Mouse (Mus musculus): ENCODE results near the gene Neb.

Neb gene

DNA sequence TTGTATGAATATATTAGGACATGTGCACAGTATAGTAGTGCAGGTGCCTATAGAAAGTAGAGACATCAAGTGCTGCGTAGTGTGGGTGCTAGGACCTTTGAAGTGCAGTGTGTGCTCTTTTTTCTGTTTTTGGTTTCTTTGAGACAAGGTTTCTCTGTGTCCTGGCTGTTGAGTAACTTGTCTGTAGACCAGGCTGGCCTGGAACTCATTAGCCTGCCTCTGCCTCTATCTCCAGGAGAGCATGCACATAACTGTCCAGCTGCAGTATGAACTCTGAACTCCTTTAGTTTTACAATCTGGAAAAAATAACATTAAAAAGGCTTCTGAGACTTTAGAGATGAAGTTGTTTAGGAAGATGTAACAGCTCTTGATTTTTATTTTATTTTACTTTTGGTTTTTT is 264.2 kb downstream of the Neb start:
- H3K27me3 ChIP-seq (ENCODE audit: insufficient read depth, low read length), result no peaks in the 10 kb centered on the region
- no peak overlapping the region for H3K4me3 ChIP-seq (replicated peaks; ENCODE audit: low read length)
- H3K9me3 ChIP-seq (ENCODE audit: low read length), result no peaks in the 10 kb centered on the region
- peaks cover 41% of the 10 kb centered on the region for H3K4me1 ChIP-seq (replicated peaks; ENCODE audit: low read depth, low read length)
- no peak for TF ChIP-seq CTCF (conservative IDR thresholded peaks at IDR 0.05; ENCODE audit: low read length)
- TF ChIP-seq NANOG (IDR thresholded peaks at IDR 0.05; ENCODE audit: borderline replicate concordance, low read length), result no peak
- TF ChIP-seq POU5F1 (IDR thresholded peaks at IDR 0.05; ENCODE audit: borderline replicate concordance, low read length), result no peak
- H3K36me3 ChIP-seq (ENCODE audit: insufficient read depth, low read length), result peaks cover 99% of the 10 kb centered on the region
